Mouse (Mus musculus): ENCODE results near the gene Hus1.

- TF ChIP-seq CTCF (IDR thresholded peaks at IDR 0.05; ENCODE audit: low read depth, low read length) (no peak), POLR2AphosphoS5 (IDR thresholded peaks at IDR 0.05; ENCODE audit: insufficient replicate concordance, low read depth, low read length) (no peak), GATA1 (IDR thresholded peaks at IDR 0.05; ENCODE audit: borderline replicate concordance, low read length) (no peak)
These were observed 46.7 kb upstream of the Hus1 start for GRCm38 (mm10) chr11:9057711-9058110.

All from G1E (cell line).